Mouse (Mus musculus): ENCODE data around the gene Slc47a1. TPM values are rescaled to one million over a fixed set of nuclear protein-coding genes. Genes with fewer than 3 reads are reported as not detected.

Gene Slc47a1
- total RNA-seq, 2 experiments from 2014 or later: 1.2 to 2.8 TPM

DNA sequence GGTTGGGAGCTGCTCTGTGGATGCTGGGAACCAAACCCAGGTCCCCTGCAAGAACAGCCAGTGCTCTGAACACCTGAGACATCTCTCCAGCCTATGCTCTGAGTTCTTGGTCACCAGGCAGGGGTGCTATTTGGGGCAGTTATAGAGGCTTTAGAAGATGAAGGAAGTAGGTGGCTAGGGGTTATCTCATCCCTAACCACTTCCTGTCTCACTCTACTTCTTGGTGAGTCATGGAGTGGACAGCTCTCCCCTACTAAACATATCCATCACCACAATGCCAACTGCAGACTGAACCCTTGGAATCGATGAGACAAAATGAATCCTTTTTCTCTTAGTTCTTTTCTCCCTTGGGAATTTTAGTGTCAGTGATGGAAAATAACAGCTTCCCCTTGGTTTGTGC lies 3.1 kb upstream of the Slc47a1 start:
- DNase-seq (ENCODE audit: extremely low spot score in 1 of 2, low spot score in 1 of 2): no peak

DNA sequence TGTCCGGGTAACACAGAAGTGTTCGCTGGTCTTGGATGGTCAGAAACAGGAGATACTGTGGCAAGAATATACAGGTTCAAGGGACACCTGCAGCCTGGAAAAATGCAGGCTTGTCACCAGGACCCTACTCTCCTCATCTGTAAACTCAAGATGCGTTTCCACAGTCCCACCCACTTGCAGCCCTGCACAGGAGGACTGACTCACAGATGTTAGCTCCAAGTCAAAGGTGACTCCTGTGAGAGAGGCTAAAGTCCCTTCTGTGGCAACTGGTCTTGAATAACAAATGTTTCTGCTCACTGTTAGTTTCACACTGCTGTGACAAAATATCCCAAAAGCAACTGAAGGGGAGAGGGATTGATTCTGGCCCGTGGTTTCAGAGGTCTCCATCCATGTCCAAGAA lies 506 bp upstream of the Slc47a1 start:
- DNase-seq (ENCODE audit: extremely low spot score in 1 of 2, low spot score in 1 of 2): no peak

- no peak for DNase-seq (ENCODE audit: extremely low spot score in 1 of 2, low spot score in 1 of 2)
These were observed 9.5 kb downstream of the Slc47a1 start for GRCm38 (mm10) chr11:61368668-61369067.

- DNase-seq (ENCODE audit: extremely low spot score in 1 of 2, low spot score in 1 of 2): no peak
These were observed 11.4 kb downstream of the Slc47a1 start for GRCm38 (mm10) chr11:61366517-61367273.

DNA sequence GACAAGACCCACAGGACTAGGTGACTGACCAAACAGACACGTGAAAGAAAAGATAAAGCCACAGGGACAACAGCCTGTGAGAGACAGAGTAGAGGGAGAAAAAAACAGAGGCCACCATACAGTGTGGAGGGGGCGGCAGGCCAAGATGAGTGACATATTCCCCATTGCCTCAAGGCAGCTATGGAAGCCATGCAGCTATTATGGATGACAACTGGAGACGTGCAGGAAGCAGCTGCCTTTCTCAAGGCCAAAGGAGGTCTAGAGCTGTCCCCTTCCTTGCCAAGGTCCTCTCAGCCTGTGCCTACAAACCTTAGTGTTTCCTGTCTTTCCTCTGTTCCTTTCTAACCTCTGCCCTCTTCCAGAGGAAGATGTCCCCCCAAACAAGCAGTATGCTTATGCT lies 12.2 kb downstream of the Slc47a1 start:
- no peak for DNase-seq (ENCODE audit: extremely low spot score in 1 of 2, low spot score in 1 of 2)

DNA sequence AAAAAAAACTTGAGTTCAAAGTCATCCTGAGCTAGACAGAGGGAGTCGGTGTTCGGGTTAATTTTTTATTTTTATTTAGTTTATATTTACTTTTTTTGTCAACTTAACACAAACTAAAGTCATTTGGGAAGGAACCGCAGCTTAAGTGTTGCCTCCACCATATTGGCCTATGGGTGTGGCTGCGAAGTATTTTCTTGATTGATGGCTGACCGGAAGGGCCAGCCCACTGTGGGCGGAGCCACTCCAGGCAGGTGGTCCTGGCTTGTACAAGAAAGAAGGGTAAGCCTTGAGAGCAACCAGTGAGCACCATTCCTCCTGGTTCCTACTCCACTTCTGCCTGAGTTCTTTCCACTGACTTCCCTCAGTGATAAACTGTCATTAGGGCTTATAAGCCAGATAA lies 14.0 kb downstream of the Slc47a1 start:
- DNase-seq (ENCODE audit: extremely low spot score in 1 of 2, low spot score in 1 of 2): no peak

DNA sequence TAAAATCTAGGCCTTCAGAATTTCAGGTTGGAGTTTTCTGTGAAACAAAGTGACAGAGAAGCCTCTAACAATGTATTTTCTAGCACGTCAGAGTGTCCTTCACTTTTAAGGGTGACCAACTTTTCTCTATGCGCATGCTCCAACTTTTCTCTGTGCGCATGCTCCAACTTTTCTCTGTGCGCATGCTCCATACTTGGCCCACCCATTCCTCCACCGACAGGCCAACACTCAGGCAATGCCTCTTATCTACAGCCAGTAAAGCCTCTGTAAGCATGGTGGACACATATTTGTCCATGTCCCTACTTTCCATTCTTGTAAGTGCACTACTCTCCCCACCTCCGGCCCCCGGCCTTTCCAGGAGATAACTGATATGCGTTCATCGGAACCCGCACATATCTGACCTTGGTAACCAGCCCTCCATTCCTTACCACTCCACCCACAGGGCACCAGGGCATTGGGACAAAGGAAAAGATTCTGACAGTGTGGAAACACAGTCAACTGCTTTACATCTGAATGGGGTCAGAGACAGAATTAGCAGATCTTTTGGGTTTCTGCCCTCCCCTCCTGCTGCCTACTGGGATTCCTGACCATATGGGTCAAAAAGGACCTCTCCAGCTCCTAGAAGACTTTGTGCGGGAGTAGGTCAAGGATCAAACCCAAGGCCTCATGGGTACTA lies 16.5 kb downstream of the Slc47a1 start:
- DNase-seq (ENCODE audit: extremely low spot score in 1 of 2, low spot score in 1 of 2): no peak

DNA sequence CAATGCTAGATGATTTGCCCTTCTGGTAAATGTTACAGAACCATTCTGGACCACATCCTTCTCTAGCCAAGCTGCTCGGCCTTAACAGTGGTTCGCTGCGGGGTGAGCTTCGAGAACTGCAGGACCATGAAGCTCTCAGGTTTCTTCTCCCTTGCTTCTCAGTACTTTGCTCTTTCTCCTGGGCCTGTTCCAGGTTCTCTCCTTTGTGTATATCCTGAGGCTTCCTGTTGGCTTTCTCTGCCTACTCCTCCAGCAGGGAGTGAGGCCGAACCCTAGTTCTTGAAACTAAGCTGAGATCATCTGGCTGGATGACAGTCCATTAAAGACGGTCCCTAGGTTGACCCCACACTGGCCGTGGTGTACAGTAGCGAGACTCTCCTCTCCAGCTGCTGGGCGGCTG lies 21.5 kb downstream of the Slc47a1 start:
- no peak for DNase-seq (ENCODE audit: extremely low spot score in 1 of 2, low spot score in 1 of 2)

DNA sequence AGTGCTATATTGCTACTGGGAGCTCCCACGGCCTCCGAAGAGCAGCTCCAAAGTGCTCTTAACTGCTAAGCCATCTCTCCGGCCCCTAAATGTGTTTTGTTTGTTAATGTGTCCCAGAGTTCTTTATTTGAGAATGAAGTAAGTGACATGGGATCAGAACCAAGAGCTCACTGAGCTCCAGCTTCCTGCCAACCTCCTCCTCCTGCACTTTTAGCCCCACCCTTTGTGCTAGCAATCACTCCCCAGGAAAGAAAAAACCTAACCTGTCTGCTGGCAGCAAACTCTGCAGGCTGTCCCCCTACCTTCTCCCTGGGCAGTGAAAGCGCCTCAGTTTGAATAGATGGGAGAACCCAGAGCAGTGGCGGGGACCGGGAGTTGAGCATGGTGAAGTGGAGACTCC lies 22.0 kb downstream of the Slc47a1 start:
- no peak for DNase-seq (ENCODE audit: extremely low spot score in 1 of 2, low spot score in 1 of 2)

DNA sequence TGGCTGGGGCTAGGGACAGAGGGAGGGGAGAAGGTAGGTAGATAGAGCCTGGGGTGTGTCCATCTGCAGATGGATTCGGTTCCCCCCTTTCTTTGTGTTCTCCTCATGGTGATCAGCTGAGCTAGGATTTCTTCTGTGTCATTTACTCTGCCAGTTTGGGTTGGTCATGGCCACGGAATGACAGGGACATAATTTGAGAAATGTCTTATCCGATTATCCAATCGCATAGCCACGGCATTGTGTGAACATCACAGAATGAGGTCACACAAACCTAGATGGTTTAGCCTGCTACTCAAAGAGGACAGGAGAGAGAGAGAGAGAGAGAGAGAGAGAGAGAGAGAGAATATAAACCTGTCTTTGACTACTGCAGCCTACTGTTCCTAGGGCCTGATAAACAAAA lies 22.8 kb downstream of the Slc47a1 start:
- no peak for DNase-seq (ENCODE audit: extremely low spot score in 1 of 2, low spot score in 1 of 2)

DNA sequence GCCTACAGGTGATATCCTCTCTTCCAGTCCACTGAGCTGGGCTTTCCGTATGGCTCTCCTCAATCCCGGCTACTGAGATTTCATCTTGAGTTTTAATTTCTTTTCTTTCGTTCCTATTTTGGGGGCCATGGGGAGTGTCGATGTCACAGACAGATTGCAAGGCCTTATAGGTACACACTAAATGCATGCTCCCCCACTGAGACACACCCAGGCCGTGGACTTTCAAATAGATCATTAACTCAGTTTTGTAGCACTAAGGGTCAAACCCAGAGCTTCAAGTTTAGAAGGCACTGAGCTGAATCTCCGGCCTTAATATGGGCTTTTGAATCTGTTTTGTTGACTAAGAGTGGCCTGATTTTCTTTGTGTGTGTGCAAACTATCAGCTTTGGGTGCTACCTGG lies 23.8 kb downstream of the Slc47a1 start:
- DNase-seq (ENCODE audit: extremely low spot score in 1 of 2, low spot score in 1 of 2): no peak

DNA sequence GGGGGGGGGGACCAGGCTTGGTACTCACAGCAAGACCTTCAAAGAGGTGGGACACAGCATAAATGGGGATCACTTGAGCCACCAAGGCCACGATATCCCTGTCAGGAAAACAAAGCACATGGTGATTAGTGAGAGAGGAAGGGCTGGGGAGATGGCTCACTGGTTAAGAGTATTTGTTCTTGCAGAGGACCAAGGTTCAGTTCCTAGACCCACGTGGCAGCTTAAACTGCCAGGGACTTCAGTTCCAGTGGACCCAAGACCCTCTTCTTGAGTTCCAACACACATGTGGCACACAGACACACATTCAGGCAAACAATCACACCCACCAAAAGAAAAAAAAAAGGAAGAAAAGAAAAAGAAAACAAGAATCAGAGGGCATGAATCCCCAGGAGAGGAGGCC lies 25.1 kb downstream of the Slc47a1 start:
- no peak for DNase-seq (ENCODE audit: extremely low spot score in 1 of 2, low spot score in 1 of 2)

GRCm38 (mm10) chr11:61352138-61352651 lies 25.9 kb downstream of the Slc47a1 start:
- DNase-seq (ENCODE audit: extremely low spot score in 1 of 2, low spot score in 1 of 2): no peak

- DNase-seq (ENCODE audit: extremely low spot score in 1 of 2, low spot score in 1 of 2): peak; percentile 32 to 52
These were observed 28.8 kb downstream of the Slc47a1 start for GRCm38 (mm10) chr11:61349337-61349736.

- DNase-seq (ENCODE audit: extremely low spot score in 1 of 2, low spot score in 1 of 2): no peak
These were observed 32.0 kb downstream of the Slc47a1 start for GRCm38 (mm10) chr11:61346133-61346532.

GRCm38 (mm10) chr11:61342505-61343420 lies 35.4 kb downstream of the Slc47a1 start, which contains the start of gene Slc47a2:
Gene Slc47a2 (minus strand): TSS chr11:61342860.
- no peak for DNase-seq (ENCODE audit: extremely low spot score in 1 of 2, low spot score in 1 of 2)

DNA sequence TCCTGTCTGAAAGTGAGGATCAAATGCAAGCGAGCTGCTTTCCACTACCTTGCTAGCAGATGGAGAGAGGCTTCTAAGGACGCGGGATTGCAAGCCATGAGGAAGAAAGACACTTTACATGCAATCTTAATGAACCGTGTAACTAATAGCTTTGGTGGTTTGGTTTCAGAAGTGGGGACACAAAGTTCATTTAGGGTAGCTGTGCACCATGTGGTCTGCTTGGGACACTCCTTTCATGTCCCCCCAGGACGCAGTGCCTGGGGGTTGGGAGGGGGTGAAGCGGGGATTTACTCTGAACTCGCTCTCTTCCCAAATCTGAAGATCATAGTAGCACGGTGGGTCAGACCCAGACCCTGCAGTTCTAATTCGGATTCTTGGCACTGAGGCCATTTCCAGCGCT lies 36.2 kb downstream of the Slc47a1 start:
- DNase-seq (ENCODE audit: extremely low spot score in 1 of 2, low spot score in 1 of 2): no peak

- DNase-seq (ENCODE audit: extremely low spot score in 1 of 2, low spot score in 1 of 2): no peak
These were observed 36.9 kb downstream of the Slc47a1 start for GRCm38 (mm10) chr11:61341233-61341632.

- DNase-seq (ENCODE audit: extremely low spot score in 1 of 2, low spot score in 1 of 2): no peak
These were observed 37.8 kb downstream of the Slc47a1 start for GRCm38 (mm10) chr11:61340374-61340773.

- DNase-seq (ENCODE audit: extremely low spot score in 1 of 2, low spot score in 1 of 2): no peak
These were observed 40.6 kb downstream of the Slc47a1 start for GRCm38 (mm10) chr11:61337586-61337985.

Measured in layer of hippocampus, postnatal 25 days (tissue).